Mouse (Mus musculus) intestine, embryonic 14.5 days (tissue): Measurements from ENCODE around the gene Gm45021. TPM values are rescaled to one million over a fixed set of nuclear protein-coding genes. Genes with fewer than 3 reads are reported as not detected.
A peak's percentile ranks its signal among the peaks of the same experiment; 100 is the strongest.

Experiments used
- ATAC-seq: fragments of 200-750 bp; cut with Nextera tagmentation; replicated peaks from 2 replicates; pipeline ENCODE4 v1.8.0; 2017; ENCODE audit warnings: low read depth, moderate number of reproducible peaks, moderate TSS enrichment, moderate library complexity; ENCODE audit not compliant: low FRiP score, low TSS enrichment
- DNase-seq: peaks from one replicate; pipeline ENCODE4 v3.0.0-alpha.2; 2018; ENCODE audit warnings: low spot score
- H3K27ac ChIP-seq: fragments of 300-500 bp; sonication (generic); 2 replicates; pipeline ENCODE4 v1.5.1; 2014; ENCODE audit warnings: low read depth, mild to moderate bottlenecking, control low read depth
- H3K27me3 ChIP-seq: fragments of 300-500 bp; sonication (generic); replicated peaks from 2 replicates; pipeline ENCODE4 v1.6.1; 2014; ENCODE audit warnings: low read length, control low read depth; ENCODE audit not compliant: control insufficient read depth, insufficient read depth
- H3K36me3 ChIP-seq: fragments of 300-500 bp; sonication (generic); 2 replicates; pipeline ENCODE4 v1.6.1; 2014; ENCODE audit warnings: low read length, control low read depth; ENCODE audit not compliant: control insufficient read depth, insufficient read depth
- H3K4me1 ChIP-seq: fragments of 300-500 bp; sonication (generic); replicated peaks from 2 replicates; pipeline ENCODE4 v1.6.1; 2014; ENCODE audit warnings: low read length, control low read depth, mixed read lengths; ENCODE audit not compliant: control insufficient read depth, insufficient read depth
- H3K4me2 ChIP-seq: fragments of 300-500 bp; sonication (generic); 2 replicates; pipeline ENCODE4 v1.6.1; 2014; ENCODE audit warnings: low read length
- H3K4me3 ChIP-seq: fragments of 300-500 bp; sonication (generic); 2 replicates; pipeline ENCODE4 v1.5.1; 2014; ENCODE audit warnings: low read depth, low read length, control low read depth, mixed read lengths
- H3K9ac ChIP-seq: fragments of 300-500 bp; sonication (generic); 2 replicates; pipeline ENCODE4 v1.6.1; 2014; ENCODE audit warnings: mild to moderate bottlenecking, low read length
- H3K9me3 ChIP-seq: fragments of 300-500 bp; sonication (generic); 2 replicates; pipeline ENCODE4 v1.6.1; 2016; ENCODE audit warnings: low read length, control low read depth; ENCODE audit not compliant: control insufficient read depth
- WGBS: fragments of 180-500 bp; shearing (Covaris S2); extraction: QIAGEN DNeasy Blood & Tissue Kit; methylation state at CpG from one replicate; pipeline ENCODE4 v1.1.7; 2014; 5-methylcytosine and 5-hydroxymethylcytosine counted together
- polyA plus RNA-seq: library from polyadenylated mRNA; unstranded; fragments of >200 nt; fragmentation: Nextera tagmentation; extraction: Ambion mirVana; gene quantifications from 2 replicates; pipeline ENCODE4 v1.2.1, GENCODE M21; 2014

The Gm45021 gene
- polyA plus RNA-seq, 1 experiment from 2014 or later: not detected

DNA sequence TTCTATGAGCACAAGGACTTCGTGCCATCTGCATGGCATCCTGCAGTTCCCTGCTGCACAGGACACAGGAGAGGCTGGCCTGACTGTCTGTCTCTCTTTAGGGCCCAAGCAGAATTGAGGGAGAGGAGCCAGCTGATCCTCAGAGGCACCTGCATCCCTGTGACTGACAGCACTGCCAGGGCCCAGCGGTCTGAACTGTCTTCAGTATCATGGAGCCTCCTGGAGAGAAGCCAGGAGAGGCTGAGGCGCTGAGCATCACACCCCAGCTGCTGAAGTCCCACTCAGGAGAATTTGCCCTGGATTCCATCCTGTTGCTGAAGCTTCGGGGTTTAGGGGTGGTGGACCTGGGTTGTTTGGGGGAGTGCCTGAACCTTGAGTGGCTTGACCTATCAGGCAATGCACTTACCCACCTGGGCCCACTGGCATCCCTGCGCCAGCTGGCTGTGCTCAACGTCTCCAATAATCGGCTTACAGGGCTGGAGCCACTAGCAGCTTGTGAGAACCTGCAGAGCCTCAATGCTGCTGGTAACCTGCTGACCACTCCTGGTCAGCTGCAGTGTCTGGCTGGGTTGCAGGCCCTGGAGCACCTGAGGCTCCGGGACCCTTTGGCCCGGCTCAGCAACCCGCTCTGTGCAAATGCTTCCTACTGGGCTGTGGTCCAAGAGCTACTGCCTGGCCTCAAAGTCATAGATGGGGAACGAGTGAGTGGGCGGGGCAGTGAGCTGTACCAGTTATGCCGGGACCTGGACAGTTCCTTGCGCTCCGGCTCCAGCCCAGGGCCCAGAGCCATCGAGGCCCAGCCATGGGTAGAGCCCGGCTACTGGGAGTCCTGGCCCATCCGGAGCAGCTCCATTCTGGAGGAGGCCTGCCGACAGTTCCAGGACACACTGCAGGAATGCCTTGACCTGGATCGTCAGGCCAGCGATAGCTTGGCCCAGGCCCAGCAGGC lies 21.1 kb upstream of the Gm45021 start:
- 0 out of 2 replicates have a peak overlapping the region, but pooled peaks have one; percentile 8 for H3K4me2 ChIP-seq
- DNase-seq (no peak), ATAC-seq (no peak)
- H3K27me3 ChIP-seq: no peaks in the 10 kb centered on the region
- 59% methylated on average over 20 of the region's 21 CpGs for WGBS
- H3K4me3 ChIP-seq: no peak overlapping the region
- peak overlapping the region; percentile 27; the same call in 1 of the 2 replicates for H3K27ac ChIP-seq
- H3K36me3 ChIP-seq: no peaks in the 10 kb centered on the region
- H3K9ac ChIP-seq: no peak overlapping the region
- H3K4me1 ChIP-seq: peaks cover 31% of the 10 kb centered on the region
- no peaks in the 10 kb centered on the region; the same call in 1 of the 2 replicates for H3K9me3 ChIP-seq

DNA sequence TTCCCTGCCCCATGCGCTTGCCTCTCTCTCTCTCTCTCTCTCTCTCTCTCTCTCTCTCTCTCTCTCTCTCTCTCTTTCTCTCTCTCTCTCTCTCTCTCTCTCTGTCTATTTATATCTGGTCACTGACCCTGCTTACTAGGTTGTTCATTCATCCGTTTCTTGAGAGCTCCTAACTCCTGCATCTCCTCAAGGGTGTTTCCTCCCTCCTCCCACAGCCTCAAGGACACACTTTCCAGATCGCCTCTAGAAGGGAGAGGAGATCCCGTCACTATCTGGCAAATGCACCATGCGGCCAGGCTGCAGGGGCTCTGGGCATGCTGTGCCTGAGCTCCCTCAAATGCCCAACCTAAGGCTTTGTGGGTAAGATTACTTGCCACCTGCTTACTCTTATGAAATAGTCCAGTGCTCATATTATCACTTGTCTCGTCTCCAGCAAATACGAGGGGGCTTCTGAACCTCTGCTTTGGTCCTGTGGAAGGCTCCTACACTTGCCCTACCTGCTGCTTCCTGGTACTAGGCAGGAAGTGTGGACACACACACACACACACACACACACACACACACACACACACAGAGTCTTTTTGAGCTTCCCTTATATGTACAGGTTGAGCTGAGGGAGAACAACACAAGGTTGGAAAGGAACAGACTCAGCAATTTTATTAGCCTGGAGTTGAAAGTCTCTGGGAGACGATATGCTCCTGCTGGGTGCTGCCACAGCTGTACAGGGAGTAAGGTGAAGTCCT lies 20.2 kb upstream of the Gm45021 start:
- no peaks in the 10 kb centered on the region; the same call in 1 of the 2 replicates for H3K9me3 ChIP-seq
- 59% methylated on average over 7 of the region's 8 CpGs for whole genome bisulfite sequencing
- H3K27me3 ChIP-seq: no peaks in the 10 kb centered on the region
- ATAC-seq: no peak
- H3K4me3 ChIP-seq: no peak overlapping the region
- 0 out of 2 replicates have a peak overlapping the region, but pooled peaks have one; percentile 27 for H3K27ac ChIP-seq
- H3K36me3 ChIP-seq: no peaks in the 10 kb centered on the region
- H3K4me2 ChIP-seq: no peak overlapping the region
- no peak for DNase-seq
- H3K9ac ChIP-seq: no peak overlapping the region
- H3K4me1 ChIP-seq: peaks cover 37% of the 10 kb centered on the region

DNA sequence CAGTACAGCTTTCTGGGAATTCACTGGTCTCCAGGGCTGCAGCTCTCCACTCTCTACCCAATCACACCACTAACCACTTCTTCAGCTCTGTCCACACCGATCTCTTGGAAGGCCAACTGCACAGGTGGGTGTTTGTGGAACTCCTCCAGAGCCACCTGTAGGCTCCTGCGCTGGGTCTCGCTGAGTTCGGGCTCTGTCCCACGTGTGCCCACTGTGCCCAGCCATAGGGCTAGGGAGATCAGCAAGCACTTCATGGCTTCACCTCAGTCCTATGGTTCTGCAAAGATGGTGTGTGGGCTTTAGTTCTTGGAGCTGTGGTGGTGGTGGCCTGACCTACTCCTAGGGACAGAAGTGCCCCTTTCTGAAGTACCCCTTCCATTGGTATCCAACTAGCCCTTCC lies 17.4 kb upstream of the Gm45021 start:
- Histone ChIP-seq H3K9me3 (no peaks in the 10 kb centered on the region; the same call in 1 of the 2 replicates), H3K27me3 (no peaks in the 10 kb centered on the region), H3K27ac (peak overlapping the region; percentile 67), H3K9ac (no peak overlapping the region), H3K4me1 (peaks cover 34% of the 10 kb centered on the region), H3K4me3 (0 out of 2 replicates have a peak overlapping the region, but pooled peaks have one; percentile 4), H3K36me3 (no peaks in the 10 kb centered on the region), H3K4me2 (peak overlapping the region; percentile 20)
- 94% methylated on average over 5 of the region's 5 CpGs for WGBS
- no peak for DNase-seq
- ATAC-seq: no peak

DNA sequence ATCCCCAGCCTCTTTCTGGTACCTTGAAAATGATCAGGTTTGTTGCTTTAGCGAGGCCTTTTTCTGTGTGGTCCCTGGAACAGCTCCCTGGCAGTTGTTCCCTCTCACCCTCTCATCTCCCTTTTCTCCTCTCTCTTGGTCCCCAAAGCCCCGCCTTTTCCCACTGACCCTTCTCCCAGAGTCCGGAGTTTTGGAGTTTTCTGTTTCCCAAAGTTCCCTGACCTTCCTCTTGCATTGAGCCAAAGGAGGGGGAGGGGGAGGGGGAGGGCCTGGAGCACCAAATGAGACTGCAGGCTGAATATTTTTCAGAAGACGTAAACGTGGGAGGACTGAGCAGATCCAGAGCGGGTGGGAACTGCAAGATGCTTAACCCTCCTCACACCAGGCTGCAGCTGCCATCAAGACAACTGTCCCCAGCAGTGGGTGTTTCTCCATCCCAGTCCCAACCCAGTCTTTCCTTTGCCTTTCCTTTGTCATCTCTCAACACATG lies 16.8 kb upstream of the Gm45021 start, which contains the start of gene Rarres2:
Gene Rarres2 (minus strand): TSS at position 218 of the 490 bp plus-strand sequence.
- DNase-seq: no peak
- ATAC-seq: no peak

DNA sequence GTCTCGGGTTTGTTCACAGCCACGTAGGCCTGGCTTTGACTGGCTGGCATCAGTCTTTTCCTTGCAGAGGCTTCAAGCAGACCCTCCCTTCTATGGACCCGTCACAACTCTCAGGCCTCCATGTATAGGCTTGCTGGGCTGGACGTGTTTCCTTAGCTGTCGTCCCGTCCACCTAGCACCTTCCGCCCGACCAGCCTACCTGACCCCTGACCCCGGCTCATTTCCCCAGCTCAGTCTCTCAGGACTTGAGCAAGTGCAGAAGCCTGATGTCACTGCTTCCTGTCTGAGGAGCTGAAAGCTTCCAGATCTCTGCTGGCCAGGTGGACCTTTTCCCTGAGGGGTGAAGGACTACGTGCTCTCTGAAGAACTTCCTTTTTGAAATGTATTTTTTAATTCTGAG lies 16.1 kb upstream of the Gm45021 start:
- peaks cover 33% of the 10 kb centered on the region for H3K4me1 ChIP-seq
- H3K4me2 ChIP-seq: no peak overlapping the region
- no peaks in the 10 kb centered on the region; the same call in 1 of the 2 replicates for H3K9me3 ChIP-seq
- WGBS: 25% methylated on average over 10 of the region's 10 CpGs
- no peak overlapping the region for H3K4me3 ChIP-seq
- no peak for ATAC-seq
- peak; percentile 62 for DNase-seq
- no peaks in the 10 kb centered on the region for H3K36me3 ChIP-seq
- H3K9ac ChIP-seq: no peak overlapping the region
- H3K27ac ChIP-seq: peak overlapping the region; percentile 67
- H3K27me3 ChIP-seq: no peaks in the 10 kb centered on the region

More for the DNA sequence above, 16.8 kb upstream of the Gm45021 start, which contains the start of gene Rarres2:
- no peaks in the 10 kb centered on the region; the same call in 1 of the 2 replicates for H3K9me3 ChIP-seq
- 0 out of 2 replicates have a peak within 1 kb of the TSS, but pooled peaks have one; percentile 4 for H3K4me3 ChIP-seq
- peaks cover 34% of the 10 kb centered on the region for H3K4me1 ChIP-seq
- H3K27me3 ChIP-seq: no peaks in the 10 kb centered on the region
- H3K36me3 ChIP-seq: no peaks in the 10 kb centered on the region
- H3K4me2 ChIP-seq: peak within 1 kb of the TSS; percentile 20
- H3K27ac ChIP-seq: peak within 1 kb of the TSS; percentile 67
- H3K9ac ChIP-seq: no peak within 1 kb of the TSS
- 15% methylated on average over 6 of the region's 6 CpGs for WGBS

DNA sequence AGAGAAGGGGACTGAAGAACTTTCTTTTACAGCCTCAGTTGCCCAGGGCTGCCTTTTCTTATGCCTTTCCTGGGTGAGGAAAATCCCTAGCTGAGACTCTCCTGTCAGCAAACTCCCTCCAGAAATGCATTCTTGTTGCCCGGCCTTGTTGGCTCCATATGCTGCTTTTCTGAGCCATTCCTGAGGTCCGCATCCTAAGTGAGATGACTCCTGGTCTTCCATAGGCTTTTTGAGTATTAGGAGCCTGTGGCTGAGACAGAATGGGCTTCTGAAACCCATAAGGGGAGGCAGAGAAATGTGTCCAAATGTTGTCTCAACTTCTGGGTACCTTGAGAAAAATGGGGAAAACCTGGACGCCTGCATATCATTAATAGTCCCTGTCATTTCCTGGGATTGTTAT lies 15.4 kb upstream of the Gm45021 start:
- Histone ChIP-seq H3K9me3 (no peaks in the 10 kb centered on the region; the same call in 1 of the 2 replicates), H3K27me3 (no peaks in the 10 kb centered on the region), H3K36me3 (no peaks in the 10 kb centered on the region), H3K9ac (no peak overlapping the region), H3K27ac (peak overlapping the region; percentile 33; the same call in 1 of the 2 replicates), H3K4me2 (no peak overlapping the region), H3K4me3 (no peak overlapping the region), H3K4me1 (peaks cover 28% of the 10 kb centered on the region)
- no peak for ATAC-seq
- DNase-seq: no peak
- 68% methylated on average over 3 of the region's 3 CpGs for WGBS

DNA sequence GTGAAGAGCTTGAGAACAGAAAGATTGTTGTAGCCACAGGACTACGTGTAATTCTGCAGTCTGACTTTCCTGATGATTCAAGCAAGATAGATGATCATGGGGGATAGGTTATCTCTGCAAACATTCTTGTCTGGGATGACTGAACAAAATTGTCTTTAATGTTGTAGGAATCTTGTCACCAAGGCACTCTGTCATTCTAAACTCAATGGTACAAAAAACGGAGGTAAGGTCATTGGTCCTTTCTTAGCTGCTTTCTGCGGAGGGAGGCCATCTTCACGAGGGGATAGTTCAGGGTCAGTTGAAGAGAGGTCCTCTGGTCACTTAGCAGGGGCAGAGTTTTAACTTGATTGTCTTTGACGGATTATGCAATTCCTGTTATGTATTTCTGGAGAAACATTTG lies 10.7 kb upstream of the Gm45021 start:
- WGBS: 41% methylated on average over 5 of the region's 5 CpGs
- no peak overlapping the region for H3K9ac ChIP-seq
- DNase-seq (no peak), ATAC-seq (no peak)
- H3K4me1 ChIP-seq: peaks cover 3% of the 10 kb centered on the region; the same call in 1 of the 2 replicates
- H3K4me3 ChIP-seq: no peak overlapping the region
- no peak overlapping the region; the same call in 1 of the 2 replicates for H3K4me2 ChIP-seq
- no peaks in the 10 kb centered on the region for H3K36me3 ChIP-seq
- no peaks in the 10 kb centered on the region for H3K27me3 ChIP-seq
- H3K9me3 ChIP-seq: no peaks in the 10 kb centered on the region
- H3K27ac ChIP-seq: peak overlapping the region; percentile 24; the same call in 1 of the 2 replicates

DNA sequence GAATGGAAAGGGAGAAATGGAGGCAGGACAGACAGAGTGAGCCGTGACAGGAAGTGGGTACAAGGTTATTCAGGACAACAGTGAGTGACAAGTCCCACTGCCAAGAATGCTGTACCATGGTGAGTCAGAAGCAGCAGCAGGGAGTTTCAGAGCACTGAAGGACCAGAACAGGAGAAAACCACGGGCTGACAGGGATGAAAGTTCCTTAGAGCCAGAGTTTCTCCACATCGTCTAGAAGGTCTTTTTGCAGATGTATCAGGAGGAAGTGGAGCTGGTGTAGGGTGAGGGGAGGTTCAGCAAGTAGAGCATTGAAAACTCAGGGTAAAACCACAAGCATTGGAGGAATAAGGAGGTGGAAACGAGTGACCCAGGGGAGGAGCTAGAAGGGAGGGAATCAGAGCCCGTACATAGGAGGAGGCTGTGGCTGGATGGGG lies 10.2 kb upstream of the Gm45021 start:
- H3K36me3 ChIP-seq: no peaks in the 10 kb centered on the region
- H3K9ac ChIP-seq: no peak overlapping the region
- peak overlapping the region; percentile 24; the same call in 1 of the 2 replicates for H3K27ac ChIP-seq
- no peaks in the 10 kb centered on the region for H3K9me3 ChIP-seq
- DNase-seq (no peak), ATAC-seq (no peak)
- no peaks in the 10 kb centered on the region for H3K4me1 ChIP-seq
- no peak overlapping the region; the same call in 1 of the 2 replicates for H3K4me2 ChIP-seq
- WGBS: 27% methylated on average over 5 of the region's 5 CpGs
- no peaks in the 10 kb centered on the region for H3K27me3 ChIP-seq
- H3K4me3 ChIP-seq: no peak overlapping the region
